Mouse (Mus musculus) bone marrow macrophage, adult 2 months (primary cell): ENCODE measurements around the gene Fam78b. TPM values are rescaled to one million over a fixed set of nuclear protein-coding genes. Genes with fewer than 3 reads are reported as not detected.

Experiments
- H3K27ac ChIP-seq: 2 replicates; pipeline ENCODE4 v1.5.1; 2012; ENCODE audit warnings: low read depth, low read length; ENCODE audit not compliant: insufficient read depth
- H3K4me1 ChIP-seq: 2 replicates; pipeline ENCODE4 v1.6.1; 2012; ENCODE audit warnings: low read length; ENCODE audit not compliant: control insufficient read depth, insufficient read depth
- H3K4me3 ChIP-seq: 2 replicates; pipeline ENCODE4 v1.5.1; 2012; ENCODE audit warnings: mild to moderate bottlenecking, low read length, moderate library complexity; ENCODE audit not compliant: insufficient read depth
- CTCF ChIP-seq: IDR thresholded peaks from 2 replicates; pipeline ENCODE4 v1.5.1; 2012; ENCODE audit warnings: low read depth, mild to moderate bottlenecking, low read length, moderate library complexity
- POLR2A ChIP-seq: IDR thresholded peaks from 2 replicates; pipeline ENCODE4 v1.6.1; 2012; ENCODE audit warnings: mild to moderate bottlenecking, low read depth, low read length, borderline replicate concordance
- polyA plus RNA-seq: library from polyadenylated mRNA; stranded (reverse); fragments of >200 nt; gene quantifications from 2 replicates; pipeline ENCODE4 v1.2.4, GENCODE M21; 2012; ENCODE audit not compliant: missing spikeins, insufficient read depth, insufficient read length

Fam78b gene
- polyA plus RNA-seq, 1 experiment, result 0.23 TPM

DNA sequence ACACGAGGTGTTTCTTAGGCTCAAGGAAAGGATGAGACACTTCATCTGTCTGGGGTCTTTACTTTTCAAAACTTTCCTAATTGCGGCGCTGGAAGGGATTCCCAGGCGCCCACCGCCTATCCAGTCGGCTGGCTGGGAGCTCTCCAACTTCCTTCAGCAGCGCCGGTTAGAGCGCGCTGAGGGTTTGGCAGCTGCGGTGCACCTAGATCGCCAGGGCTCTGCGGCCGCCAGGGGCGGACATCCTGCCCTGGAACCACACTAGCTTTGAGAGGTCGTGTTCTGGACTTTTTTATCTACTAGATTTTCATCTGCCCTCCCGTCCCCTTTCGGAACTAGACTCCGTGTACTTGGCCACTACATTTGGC, 1.3 kb downstream of the Fam78b start:
- peak overlapping the region; percentile 54 for H3K4me3 ChIP-seq
- H3K27ac ChIP-seq, result no peak overlapping the region
- TF ChIP-seq POLR2A (no peak), CTCF (no peak)
- peaks cover 12% of the 10 kb centered on the region; the same call in 1 of the 2 replicates for H3K4me1 ChIP-seq

DNA sequence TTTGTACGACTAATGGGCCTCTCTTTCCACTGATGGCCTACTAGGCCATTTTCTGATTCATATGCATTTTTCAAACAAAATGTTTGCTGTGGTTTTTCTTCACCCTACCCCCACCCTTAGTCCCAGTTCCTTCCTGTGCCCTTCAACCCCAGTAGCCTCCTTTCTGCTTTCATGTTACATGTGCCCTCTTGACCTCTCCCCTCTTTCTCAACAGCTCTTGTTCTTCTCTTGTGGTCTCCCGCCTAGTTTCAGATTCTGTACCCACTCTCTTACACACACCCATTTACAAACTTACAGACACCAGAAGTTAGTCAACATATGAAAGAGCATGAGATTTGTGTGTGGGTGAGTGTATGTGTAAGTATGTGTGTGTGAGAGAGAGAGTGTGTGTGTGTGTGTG, 3.4 kb downstream of the Fam78b start:
- TF ChIP-seq CTCF, result no peak
- no peak for TF ChIP-seq POLR2A
- Histone ChIP-seq H3K27ac (no peak overlapping the region), H3K4me1 (peaks cover 12% of the 10 kb centered on the region; the same call in 1 of the 2 replicates), H3K4me3 (no peak overlapping the region)

DNA sequence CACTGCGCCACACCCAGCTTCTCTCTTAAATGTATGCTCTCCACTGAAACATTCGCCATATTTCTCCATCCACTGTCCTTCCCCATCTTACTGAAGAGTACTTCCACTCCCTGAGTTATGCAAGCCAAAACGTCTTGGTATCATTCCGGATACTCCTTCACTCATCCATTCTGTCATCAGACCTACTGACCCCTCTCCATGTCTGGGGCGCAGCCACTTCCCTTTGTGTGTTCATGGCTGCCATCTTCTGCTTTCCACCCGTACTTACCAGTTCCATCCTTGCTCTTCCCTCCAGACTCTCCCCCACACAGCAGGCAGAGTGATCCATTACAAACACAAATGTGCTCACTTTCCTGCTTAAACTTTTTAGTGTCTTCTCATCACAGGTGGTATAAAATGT, 6.1 kb downstream of the Fam78b start:
- H3K4me3 ChIP-seq, result no peak overlapping the region
- TF ChIP-seq CTCF, result no peak
- TF ChIP-seq POLR2A, result no peak
- H3K27ac ChIP-seq, result no peak overlapping the region
- H3K4me1 ChIP-seq, result peaks cover 12% of the 10 kb centered on the region; the same call in 1 of the 2 replicates

DNA sequence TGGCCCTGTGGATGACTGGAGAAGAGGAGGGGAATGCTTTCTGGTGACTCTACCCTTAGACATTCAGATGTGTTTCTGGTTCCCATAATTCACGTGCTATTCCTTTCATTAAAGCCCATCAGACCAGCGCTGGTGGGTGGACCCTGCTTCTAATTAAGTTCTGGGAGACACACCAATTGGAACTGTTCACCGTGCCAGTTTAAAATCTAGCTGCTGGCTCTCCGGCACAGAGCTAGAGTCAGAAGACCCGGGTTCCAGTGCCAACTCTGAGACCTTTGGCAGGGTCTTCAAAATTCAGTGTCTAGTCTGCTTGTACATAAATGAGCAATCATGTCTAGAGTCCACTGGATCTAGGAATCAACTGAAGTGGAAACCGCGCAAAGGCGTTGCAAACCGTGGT, 9.0 kb downstream of the Fam78b start:
- H3K27ac ChIP-seq, result no peak overlapping the region

DNA sequence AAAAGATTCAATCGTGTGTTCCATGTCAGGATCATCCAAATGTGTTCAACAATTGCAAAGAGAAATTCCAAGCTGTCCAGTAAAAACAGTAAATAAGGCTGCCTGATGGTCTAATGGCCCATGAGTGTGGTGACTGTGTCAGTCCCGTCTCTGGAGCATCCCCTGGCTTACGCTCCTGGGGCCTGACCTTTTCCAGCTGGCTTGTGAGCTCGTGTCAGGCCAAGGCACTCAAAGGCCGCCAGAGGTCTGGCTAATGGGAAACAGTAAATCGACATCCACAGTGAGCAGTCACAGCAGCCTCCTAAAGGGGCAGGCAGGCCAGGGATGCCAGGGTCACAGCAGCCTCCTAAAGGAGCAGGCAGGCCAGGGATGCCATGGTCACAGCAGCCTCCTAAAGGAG, 10.1 kb downstream of the Fam78b start:
- Histone ChIP-seq H3K4me1 (peaks cover 4% of the 10 kb centered on the region; the same call in 1 of the 2 replicates), H3K27ac (no peak overlapping the region), H3K4me3 (no peak overlapping the region)
- TF ChIP-seq POLR2A (no peak), CTCF (no peak)

More for the DNA sequence above, 9.0 kb downstream of the Fam78b start:
- Histone ChIP-seq H3K4me3 (no peak overlapping the region), H3K4me1 (peaks cover 7% of the 10 kb centered on the region; the same call in 1 of the 2 replicates)
- no peak for TF ChIP-seq POLR2A
- no peak for TF ChIP-seq CTCF

DNA sequence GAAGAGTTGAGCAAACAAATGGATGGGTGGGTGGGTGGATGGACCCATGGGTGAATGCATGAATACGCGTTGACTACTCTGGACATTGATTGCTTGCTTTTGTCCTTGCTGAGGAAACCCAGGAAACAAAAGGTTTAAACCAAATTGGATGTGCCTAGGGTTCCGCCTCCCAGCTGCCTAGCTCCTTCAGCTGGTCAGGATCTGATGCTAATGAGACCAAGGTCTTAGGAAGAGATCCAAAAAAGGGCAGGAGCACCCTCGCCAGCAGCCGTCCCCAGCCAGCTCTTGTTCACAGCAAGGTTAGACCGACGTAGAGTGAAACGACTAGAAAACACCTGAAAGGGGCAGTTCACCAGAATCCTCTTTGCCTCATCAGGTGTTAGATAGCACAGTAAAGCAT, 11.4 kb downstream of the Fam78b start:
- H3K4me3 ChIP-seq, result no peak overlapping the region
- no peak overlapping the region for H3K27ac ChIP-seq
- TF ChIP-seq CTCF (no peak), POLR2A (no peak)
- H3K4me1 ChIP-seq, result no peaks in the 10 kb centered on the region

DNA sequence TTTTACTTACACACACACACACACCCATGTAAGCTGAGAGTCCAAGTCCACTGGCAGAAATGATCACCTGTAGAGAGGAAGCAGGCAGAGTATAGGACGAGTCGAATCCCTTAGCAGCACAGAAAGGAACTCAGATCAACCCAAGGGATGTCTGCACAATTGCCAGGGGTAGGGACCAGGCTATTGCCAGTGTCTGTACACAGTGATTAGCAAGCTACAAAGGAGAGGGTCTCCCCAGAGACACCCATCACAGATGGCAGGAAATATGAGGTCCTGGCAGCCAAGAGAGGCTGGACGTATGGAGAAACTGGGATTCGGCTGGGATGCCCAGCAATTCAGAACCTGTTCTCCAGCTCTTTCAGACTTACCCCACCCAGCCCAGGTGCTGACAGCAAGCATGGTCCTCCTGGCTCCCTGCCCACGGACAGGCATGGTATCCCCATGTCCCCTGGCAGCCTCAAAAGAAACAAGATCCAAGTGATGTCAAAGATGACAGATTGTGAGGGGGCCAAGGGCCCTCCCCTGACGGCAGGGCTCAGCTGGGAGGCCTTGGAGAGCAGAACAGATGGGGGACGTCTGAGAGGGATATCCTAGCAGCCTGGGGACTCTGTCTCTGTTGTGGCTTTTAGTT, 12.1 kb downstream of the Fam78b start:
- H3K4me3 ChIP-seq, result no peak overlapping the region

DNA sequence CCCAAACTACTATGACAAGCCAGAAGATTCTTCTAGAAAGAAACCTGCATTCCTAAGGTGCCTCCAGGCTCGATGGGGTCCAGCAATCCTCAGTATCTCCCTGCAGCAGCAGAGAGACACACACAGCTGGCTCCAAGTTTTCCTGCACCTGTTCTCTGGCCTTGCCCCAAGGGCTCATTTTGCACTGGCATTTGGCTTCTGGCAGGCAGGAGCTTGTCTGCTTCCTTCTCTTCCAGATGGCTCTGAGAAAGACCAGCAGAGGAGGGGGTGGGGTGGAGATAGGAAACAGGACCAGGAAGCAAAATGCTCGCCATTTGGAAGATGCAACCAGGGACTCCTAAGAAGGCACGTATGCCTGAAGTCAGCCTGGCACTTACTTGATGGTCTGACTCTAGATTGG, 15.1 kb downstream of the Fam78b start:
- TF ChIP-seq POLR2A, result no peak
- TF ChIP-seq CTCF, result no peak
- Histone ChIP-seq H3K27ac (no peak overlapping the region), H3K4me1 (no peaks in the 10 kb centered on the region), H3K4me3 (no peak overlapping the region)

More for the DNA sequence above, 12.1 kb downstream of the Fam78b start:
- Histone ChIP-seq H3K27ac (no peak overlapping the region), H3K4me1 (no peaks in the 10 kb centered on the region)
- TF ChIP-seq POLR2A (no peak), CTCF (no peak)

DNA sequence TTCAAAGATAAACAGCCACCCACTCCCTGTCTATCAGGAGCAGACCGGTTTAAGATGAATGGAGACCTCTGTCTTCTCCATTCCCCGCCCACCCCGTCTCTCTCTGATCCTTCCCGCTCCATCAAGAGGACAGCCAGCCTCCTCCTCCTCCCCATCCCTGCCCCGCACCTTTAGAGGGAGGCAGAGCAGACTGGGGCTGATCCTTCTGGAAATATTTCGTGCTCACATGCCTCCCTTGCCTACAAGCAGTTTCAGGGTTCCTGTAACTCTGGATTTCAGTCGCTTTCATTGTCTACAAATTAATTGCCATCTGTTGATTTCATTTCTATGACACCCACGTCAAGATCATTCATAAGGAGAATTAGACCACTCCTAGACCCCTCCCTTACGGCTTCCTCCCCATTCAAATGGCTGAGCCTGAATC, 20.8 kb downstream of the Fam78b start:
- Histone ChIP-seq H3K4me3 (no peak overlapping the region), H3K27ac (no peak overlapping the region), H3K4me1 (no peaks in the 10 kb centered on the region)
- TF ChIP-seq POLR2A, result no peak
- TF ChIP-seq CTCF, result no peak

DNA sequence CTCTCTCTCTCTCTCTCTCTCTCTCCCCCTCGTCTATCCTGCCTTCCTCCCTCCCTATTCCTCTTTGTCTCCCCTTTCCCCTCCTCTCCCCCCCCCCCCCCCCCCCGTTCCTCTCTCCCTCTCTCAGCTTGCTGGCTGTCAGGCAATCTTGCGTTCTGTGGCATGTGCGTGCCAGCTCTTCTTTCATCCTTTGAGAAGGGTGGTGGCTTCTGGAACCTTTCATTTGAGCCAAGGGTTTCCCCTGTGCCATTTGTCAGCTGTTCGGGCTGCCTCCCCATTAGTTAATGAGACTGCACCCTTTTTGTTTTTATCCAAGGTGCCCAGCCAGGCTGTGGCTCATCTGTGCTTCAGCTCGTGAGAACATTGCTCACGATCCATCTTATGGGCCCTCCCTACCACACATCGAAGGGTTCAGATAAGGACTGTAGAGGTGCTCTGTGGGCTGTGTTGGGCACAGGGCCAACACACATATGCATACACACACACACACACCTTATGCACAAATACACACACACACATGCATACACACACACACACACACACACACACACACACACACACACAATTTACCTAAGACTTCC, 21.4 kb downstream of the Fam78b start:
- Histone ChIP-seq H3K27ac (no peak overlapping the region), H3K4me1 (no peaks in the 10 kb centered on the region), H3K4me3 (no peak overlapping the region)
- TF ChIP-seq CTCF (no peak), POLR2A (no peak)

DNA sequence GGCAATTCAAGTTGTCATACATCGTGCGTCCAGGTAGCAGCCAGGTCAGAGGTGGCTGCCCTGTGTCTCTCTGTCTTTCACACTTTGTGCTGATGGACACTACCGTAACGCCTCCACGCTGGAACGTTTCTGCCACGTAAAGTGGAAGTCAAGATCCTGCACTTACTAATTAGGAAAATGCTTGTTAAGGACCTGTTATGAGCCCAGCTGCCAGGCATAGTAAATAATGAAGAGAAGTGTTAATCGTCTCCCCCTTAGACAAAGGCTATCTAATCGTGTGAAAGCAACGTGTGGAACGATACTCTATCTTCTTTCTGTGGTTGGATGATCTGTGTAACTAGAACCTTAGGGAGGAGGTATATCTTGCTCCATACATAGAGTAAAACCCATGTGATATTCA, 22.6 kb downstream of the Fam78b start:
- TF ChIP-seq POLR2A, result no peak
- TF ChIP-seq CTCF, result no peak
- H3K4me3 ChIP-seq, result no peak overlapping the region
- H3K4me1 ChIP-seq, result no peaks in the 10 kb centered on the region
- H3K27ac ChIP-seq, result no peak overlapping the region

DNA sequence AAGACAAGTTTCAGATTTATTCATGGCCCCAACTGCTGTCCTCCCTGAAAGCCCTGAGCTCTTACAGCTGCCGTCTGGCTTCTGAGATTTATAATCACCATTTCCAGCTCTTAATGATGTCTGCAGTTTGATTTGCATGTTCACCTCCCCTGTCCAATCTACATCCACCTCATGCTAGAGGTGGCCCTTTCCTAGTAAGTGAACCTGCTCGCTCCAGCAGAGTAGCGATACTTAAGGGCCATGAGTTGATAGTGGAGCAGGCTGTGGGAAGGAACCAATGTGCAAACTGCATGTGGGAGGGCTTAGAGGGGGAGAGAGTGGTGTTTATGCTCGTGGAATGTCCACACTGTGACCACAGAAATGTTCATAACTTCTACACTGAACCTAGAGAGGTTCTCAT, 23.7 kb downstream of the Fam78b start:
- H3K4me1 ChIP-seq, result no peaks in the 10 kb centered on the region
- TF ChIP-seq POLR2A (no peak), CTCF (no peak)
- no peak overlapping the region for H3K27ac ChIP-seq
- H3K4me3 ChIP-seq, result no peak overlapping the region
